Mouse (Mus musculus) ES-E14 (cell line): ENCODE data around the gene Arsa. TPM values are rescaled to one million over a fixed set of nuclear protein-coding genes. Genes with fewer than 3 reads are reported as not detected.
"Not testable (repeated sequence)": the region's sequence is repeated elsewhere in the genome, so short reads cannot be mapped to it uniquely, and the experiment has no call there.

Experiments used
- DNase-seq: peaks from one replicate; pipeline ENCODE4 v3.0.0-alpha.2; 2013; ENCODE audit warnings: low read depth, low spot score
- H3K27ac ChIP-seq: 2 replicates; pipeline ENCODE4 v1.5.1; 2012; ENCODE audit warnings: low read depth, mild to moderate bottlenecking, low read length, moderate library complexity, mixed read lengths; ENCODE audit not compliant: poor library complexity, insufficient read depth, severe bottlenecking
- H3K36me3 ChIP-seq: 2 replicates; pipeline ENCODE4 v1.6.1; 2012; ENCODE audit warnings: mild to moderate bottlenecking, low read length, moderate library complexity, mixed read lengths; ENCODE audit not compliant: control insufficient read depth, poor library complexity, insufficient read depth, severe bottlenecking
- H3K4me1 ChIP-seq, 2 experiments: fragments of 150-350 bp in 1 of 2; sonication (generic) in 1 of 2; 2 replicates each; pipeline ENCODE4 v1.6.1; 2012; ENCODE audit warnings: low read length in 2 of 2, mild to moderate bottlenecking in 1 of 2, mixed read lengths in 1 of 2; ENCODE audit not compliant: control insufficient read depth in 2 of 2, insufficient read depth in 2 of 2, poor library complexity in 1 of 2
- H3K4me3 ChIP-seq, 2 experiments: fragments of 150-350 bp in 1 of 2; sonication (generic) in 1 of 2; 2 replicates each; pipeline ENCODE4 v1.5.1; 2012; ENCODE audit warnings: low read length in 2 of 2, low read depth in 1 of 2, mild to moderate bottlenecking in 1 of 2, mixed read lengths in 1 of 2; ENCODE audit not compliant: insufficient read depth in 1 of 2, poor library complexity in 1 of 2, severe bottlenecking in 1 of 2
- H3K9ac ChIP-seq: 2 replicates; pipeline ENCODE4 v1.6.1; 2012; ENCODE audit warnings: low read depth, mild to moderate bottlenecking, low read length, mixed read lengths; ENCODE audit not compliant: poor library complexity, insufficient read depth, severe bottlenecking
- H3K9me3 ChIP-seq: fragments of 150-350 bp; sonication (generic); 2 replicates; pipeline ENCODE4 v1.6.1; 2012; ENCODE audit warnings: low read depth, mild to moderate bottlenecking, low read length; ENCODE audit not compliant: control insufficient read depth, insufficient read depth
- CHD2 ChIP-seq: IDR thresholded peaks from 2 replicates; pipeline ENCODE4 v1.6.1; 2014; ENCODE audit warnings: mild to moderate bottlenecking, low read depth, low read length, inconsistent platforms
- HCFC1 ChIP-seq: IDR thresholded peaks from 2 replicates; pipeline ENCODE4 v1.6.1; 2012; ENCODE audit warnings: low read length, inconsistent platforms, borderline replicate concordance; ENCODE audit not compliant: insufficient read depth
- MAFK ChIP-seq: IDR thresholded peaks from 2 replicates; pipeline ENCODE4 v1.6.1; 2014; ENCODE audit warnings: mild to moderate bottlenecking, low read depth, low read length, inconsistent platforms; ENCODE audit not compliant: insufficient read depth
- ZC3H11A ChIP-seq: IDR thresholded peaks from 2 replicates; pipeline ENCODE4 v1.6.1; 2012; ENCODE audit warnings: low read depth, mild to moderate bottlenecking, inconsistent platforms, low read length, borderline replicate concordance
- ZNF384 ChIP-seq: IDR thresholded peaks from 2 replicates; pipeline ENCODE4 v1.6.1; 2012; ENCODE audit warnings: low read depth, low read length, inconsistent platforms
- in situ Hi-C, 2 experiments: fragments of 600-800 bp; cut with MboI; formaldehyde crosslinking; loops; one replicate each; pipeline ENCODE4 v1.15.1; 2025; ENCODE audit warnings: low sequenced_read_pairs in 2 of 2, inconsistent platforms in 1 of 2; ENCODE audit not compliant: unreplicated experiment in 2 of 2
- total RNA-seq: library from RNA; depleted of rRNA; stranded (reverse); fragments of 300-350 nt; gene quantifications from 2 replicates; pipeline ENCODE4 v1.2.3, GENCODE M21; 2012

Gene Arsa
- total RNA-seq, 1 experiment = 11.7 TPM

- Histone ChIP-seq H3K27ac (peak overlapping the region; percentile 17; the same call in 1 of the 2 replicates), H3K4me3 (no peak overlapping the region), H3K9me3 (no peaks in the 10 kb centered on the region), H3K4me1 (0 out of 4 replicates have a peak, but pooled peaks cover 0 to 4% of the 10 kb centered on the region in 2 experiments), H3K36me3 (no peaks in the 10 kb centered on the region), H3K9ac (no peak overlapping the region)
- DNase-seq = no peak
- in situ Hi-C loops = no loop called here
- TF ChIP-seq ZC3H11A (no peak), CHD2 (no peak), HCFC1 (no peak), ZNF384 (no peak), MAFK (no peak)
Observed at GRCm38 (mm10) chr15:89434136-89434535, 43.1 kb downstream of the Arsa start.

GRCm38 (mm10) chr15:89432946-89433345, 44.3 kb downstream of the Arsa start:
- in situ Hi-C loops = no loop called here

GRCm38 (mm10) chr15:89431806-89432205, 45.4 kb downstream of the Arsa start:
- in situ Hi-C loops = no loop called here
- Histone ChIP-seq H3K4me1 (peaks cover 0 to 9% of the 10 kb centered on the region in 2 experiments; a peak in 2 of 4 replicates), H3K27ac (no peak overlapping the region), H3K36me3 (peaks cover 6% of the 10 kb centered on the region; the same call in 1 of the 2 replicates), H3K9me3 (no peaks in the 10 kb centered on the region), H3K4me3 (no peak overlapping the region), H3K9ac (no peak overlapping the region)
- DNase-seq = no peak
- TF ChIP-seq HCFC1 = no peak
- no peak for TF ChIP-seq ZC3H11A
- TF ChIP-seq ZNF384 = no peak

More at GRCm38 (mm10) chr15:89432946-89433345, 44.3 kb downstream of the Arsa start:
- TF ChIP-seq ZC3H11A (no peak), CHD2 (no peak), HCFC1 (no peak), MAFK (no peak), ZNF384 (no peak)
- no peak for DNase-seq
- Histone ChIP-seq H3K36me3 (peaks cover under 1% of the 10 kb centered on the region; the same call in 1 of the 2 replicates), H3K9ac (no peak overlapping the region), H3K9me3 (no peaks in the 10 kb centered on the region), H3K4me3 (no peak overlapping the region), H3K27ac (no peak overlapping the region), H3K4me1 (peaks cover 0 to 8% of the 10 kb centered on the region in 2 experiments; a peak in 2 of 4 replicates)

GRCm38 (mm10) chr15:89431271-89431670, 46.0 kb downstream of the Arsa start:
- Histone ChIP-seq H3K27ac (no peak overlapping the region), H3K9ac (no peak overlapping the region), H3K36me3 (peaks cover 9% of the 10 kb centered on the region; the same call in 1 of the 2 replicates), H3K4me3 (no peak overlapping the region), H3K4me1 (peaks cover 1 to 14% of the 10 kb centered on the region in 2 experiments; a peak in 3 of 4 replicates), H3K9me3 (no peaks in the 10 kb centered on the region)
- in situ Hi-C loops = no loop called here
- no peak for DNase-seq
- TF ChIP-seq MAFK = no peak
- TF ChIP-seq CHD2 = no peak
- TF ChIP-seq HCFC1 = no peak
- TF ChIP-seq ZNF384 = no peak
- no peak for TF ChIP-seq ZC3H11A

GRCm38 (mm10) chr15:89430771-89431170, 46.5 kb downstream of the Arsa start:
- H3K4me1 ChIP-seq = peaks cover 2 to 14% of the 10 kb centered on the region in 2 experiments; a peak in 3 of 4 replicates
- H3K9me3 ChIP-seq, H3K27ac ChIP-seq, DNase-seq, H3K4me3 ChIP-seq, in situ Hi-C loops, H3K36me3 ChIP-seq, H3K9ac ChIP-seq: not testable (repeated sequence)
